Mouse (Mus musculus) A20 (cell line): Measurements from ENCODE around the gene Olfr1223.
"Not testable (repeated sequence)": the region's sequence is repeated elsewhere in the genome, so short reads cannot be mapped to it uniquely, and the experiment has no call there.

ENCODE experiments used
- DNase-seq: peaks from one replicate; pipeline ENCODE4 v3.0.0-alpha.2; 2011; ENCODE audit warnings: low read depth, low spot score

The Olfr1223 gene

DNA sequence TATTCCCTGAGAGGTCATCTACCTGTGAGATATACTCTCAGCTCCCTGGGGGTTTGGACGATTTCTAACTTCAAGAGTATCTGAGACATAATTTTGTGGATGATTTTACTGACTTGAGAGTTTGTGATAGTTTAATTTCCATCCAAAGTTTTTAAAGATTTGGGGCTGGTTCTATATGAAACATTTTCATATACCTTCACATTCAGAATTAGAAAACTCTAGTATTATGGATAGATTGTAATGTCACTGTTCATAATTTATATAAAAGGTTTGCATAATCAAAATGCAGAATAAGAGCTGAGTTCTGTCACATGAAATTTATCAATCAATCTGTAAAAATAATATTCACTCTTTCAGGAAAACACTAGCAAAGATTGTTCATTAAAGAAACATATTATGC is at the start of gene Olfr1223:
Gene Olfr1223, minus strand, starts transcription at position 101 of the 400 bp plus-strand sequence.
- DNase-seq, result no peak

DNA sequence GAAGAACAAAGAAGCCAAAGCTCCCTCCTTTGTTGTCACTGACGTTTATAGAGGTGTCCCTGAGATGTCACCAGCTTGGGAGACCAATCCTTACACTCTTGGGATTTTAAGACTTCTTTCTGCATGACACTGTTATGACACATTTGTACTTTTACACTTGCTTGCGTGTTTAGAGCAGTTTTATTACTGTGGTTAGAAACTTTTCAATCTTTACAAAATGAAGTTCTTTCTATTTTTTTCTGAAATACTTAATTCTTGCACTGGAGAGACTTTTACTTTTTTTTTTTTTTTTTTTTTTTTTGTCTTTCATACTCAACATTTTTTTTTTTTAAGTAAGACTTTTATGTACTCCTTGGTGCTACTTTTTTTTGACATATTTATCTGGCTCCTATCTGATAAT is 48.6 kb upstream of the Olfr1223 start, which contains the start of gene Olfr1226:
Gene Olfr1226, minus strand, starts transcription at position 101 of the 400 bp plus-strand sequence.
- no peak for DNase-seq

DNA sequence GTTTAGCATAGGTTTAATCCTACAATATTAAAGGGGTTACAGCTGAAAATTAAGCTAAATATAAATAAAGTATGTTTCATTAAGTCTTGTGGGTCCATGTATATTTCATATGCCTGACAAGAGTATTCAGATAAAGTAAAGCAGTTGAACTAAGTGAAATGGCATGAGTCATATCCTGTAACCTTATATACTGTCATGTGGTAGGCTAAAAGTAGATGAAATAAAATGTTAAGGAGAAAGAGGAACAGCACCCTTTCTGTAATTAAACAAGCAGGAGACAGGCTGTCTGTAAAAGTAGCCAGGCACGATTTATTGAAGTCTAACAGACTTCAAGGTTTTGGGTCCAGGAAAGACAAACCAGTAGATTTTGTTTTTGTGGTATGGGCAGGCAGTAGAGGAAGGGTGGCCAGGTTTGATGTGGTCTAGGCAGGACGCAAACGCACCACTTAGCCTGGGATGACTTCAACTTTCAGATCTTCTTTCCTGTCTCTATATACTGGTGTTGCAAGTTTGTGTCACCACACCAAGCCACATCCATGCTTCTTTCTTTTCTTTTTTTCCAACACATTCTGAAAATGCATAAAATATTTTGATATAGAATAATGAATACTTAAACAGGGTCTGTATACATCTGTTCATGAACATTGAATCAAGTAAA is 45.1 kb upstream of the Olfr1223 start:
- DNase-seq, result no peak

DNA sequence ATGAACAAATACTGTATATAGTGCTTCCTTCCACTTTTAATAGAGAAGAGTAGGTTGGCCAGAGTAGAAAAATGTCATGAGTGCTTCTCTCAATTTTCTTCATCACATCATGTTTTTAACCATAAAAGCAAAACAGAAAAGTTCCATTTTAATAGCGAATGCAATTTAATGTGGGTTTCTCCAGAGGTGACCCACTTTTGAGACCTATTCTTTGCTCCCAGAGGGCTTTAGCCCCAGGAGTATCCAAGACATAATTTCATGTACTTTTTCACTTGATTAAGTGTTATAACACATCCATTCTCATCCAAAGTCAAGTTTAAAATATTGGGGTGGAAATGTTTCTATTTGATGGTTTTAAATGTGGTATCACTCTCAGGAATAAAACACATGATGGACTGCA is 23.2 kb upstream of the Olfr1223 start, which contains the start of gene Olfr1225:
Gene Olfr1225, minus strand, starts transcription at position 101 of the 400 bp plus-strand sequence.
- DNase-seq, result no peak

DNA sequence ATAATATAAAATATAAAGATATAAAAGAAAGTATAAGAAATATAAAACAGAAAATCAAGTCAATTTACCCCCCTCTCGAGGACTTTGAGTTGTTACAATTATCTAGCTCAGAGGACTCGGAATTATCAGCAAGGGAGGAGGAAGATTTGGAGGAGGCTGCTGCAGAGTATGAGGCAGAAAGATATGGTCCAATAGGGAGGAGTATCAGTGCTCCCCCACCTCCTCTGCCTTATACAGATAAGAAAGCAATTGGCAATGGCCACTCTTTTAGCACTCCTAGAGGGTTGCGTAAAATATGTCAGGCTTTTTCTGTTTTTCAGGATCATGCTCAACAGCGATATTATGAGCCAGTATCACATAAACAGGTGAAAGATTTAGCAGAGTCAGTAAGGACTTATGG is 13.4 kb upstream of the Olfr1223 start:
- not testable (repeated sequence) for DNase-seq

DNA sequence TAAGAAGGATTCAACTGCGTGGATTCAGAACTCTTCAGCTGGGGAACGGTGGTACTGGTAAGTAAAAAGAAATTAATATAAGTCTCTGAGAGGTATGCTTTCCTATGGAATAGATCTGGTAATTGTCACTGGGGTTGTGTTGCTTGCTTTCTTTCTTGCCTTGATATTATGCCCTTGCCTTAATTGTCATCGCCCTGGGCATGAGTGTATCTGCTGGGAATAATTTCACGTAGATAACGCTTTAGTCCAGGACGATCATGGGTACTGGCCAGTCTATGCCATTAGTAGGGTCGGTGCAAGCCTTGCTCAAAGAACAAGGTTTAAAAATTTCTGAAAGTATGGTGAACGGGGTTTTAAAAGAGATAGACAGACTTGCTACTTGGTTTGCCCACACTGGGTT is 12.6 kb upstream of the Olfr1223 start, which contains the start of gene Olfr1224-ps1:
Gene Olfr1224-ps1, minus strand, starts transcription at position 101 of the 400 bp plus-strand sequence.
- not testable (repeated sequence) for DNase-seq

DNA sequence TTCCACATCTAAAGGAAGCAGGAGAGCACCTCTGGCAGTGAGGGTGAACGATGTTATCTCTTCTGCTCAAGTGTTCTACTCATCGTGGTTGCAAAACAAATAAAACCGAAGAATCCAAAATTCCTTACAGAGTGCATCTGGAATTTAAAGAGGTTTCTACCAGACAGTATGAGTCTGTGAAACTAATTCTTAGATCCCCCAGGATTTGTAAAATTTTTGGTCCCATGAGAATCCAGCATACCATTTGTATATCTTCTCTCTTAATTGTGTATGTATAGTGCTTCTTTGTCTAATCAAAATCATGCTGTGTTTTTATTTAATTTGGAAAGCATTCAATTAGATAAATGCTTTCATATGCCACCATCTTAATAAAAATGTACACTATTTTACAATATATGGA is 18.4 kb downstream of the Olfr1223 start, which contains the start of gene Olfr1222:
Gene Olfr1222, minus strand, starts transcription at position 101 of the 400 bp plus-strand sequence.
- DNase-seq, result no peak

DNA sequence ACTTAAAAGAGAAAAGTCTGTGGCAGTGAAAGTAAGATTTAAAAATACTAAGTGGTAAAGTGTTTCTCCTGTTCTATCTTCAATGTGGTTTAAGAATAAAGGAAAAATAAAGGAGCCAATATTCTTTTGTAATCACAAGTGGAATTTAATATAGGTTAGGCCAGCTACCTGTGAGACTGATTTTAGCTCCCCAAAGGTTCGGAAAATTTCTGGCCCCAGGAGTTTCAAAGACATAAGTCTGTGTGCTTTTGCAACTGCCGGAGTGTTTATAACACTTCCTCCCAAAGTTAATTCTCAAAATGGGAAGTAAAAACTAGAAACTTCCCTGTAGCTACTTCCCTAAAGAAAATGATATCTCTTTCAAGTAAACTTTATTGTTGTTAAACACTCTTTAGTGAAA is 34.2 kb downstream of the Olfr1223 start, which contains the start of gene Olfr1221:
Gene Olfr1221, minus strand, starts transcription at position 101 of the 400 bp plus-strand sequence.
- no peak for DNase-seq

DNA sequence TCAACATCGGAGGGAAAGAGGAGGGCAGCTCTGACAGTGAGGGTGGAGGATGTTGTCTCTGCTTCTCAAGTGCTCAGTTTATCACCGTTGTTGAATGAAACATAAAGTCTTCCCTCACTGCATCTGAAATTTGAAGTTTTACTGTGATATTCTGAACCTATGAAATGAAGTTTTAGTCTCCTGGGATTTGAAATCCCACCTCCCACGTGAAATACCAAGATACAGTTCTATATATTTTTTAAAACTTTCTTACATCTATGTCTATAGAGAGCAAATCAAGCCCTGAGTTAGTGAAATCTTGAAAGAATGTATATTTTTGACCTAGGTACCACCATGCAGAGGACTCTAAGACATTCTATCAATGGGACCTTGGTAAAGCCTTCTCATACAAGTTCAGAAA is 44.6 kb downstream of the Olfr1223 start, which contains the start of gene Olfr1220:
Gene Olfr1220, minus strand, starts transcription at position 101 of the 400 bp plus-strand sequence.
- no peak for DNase-seq

DNA sequence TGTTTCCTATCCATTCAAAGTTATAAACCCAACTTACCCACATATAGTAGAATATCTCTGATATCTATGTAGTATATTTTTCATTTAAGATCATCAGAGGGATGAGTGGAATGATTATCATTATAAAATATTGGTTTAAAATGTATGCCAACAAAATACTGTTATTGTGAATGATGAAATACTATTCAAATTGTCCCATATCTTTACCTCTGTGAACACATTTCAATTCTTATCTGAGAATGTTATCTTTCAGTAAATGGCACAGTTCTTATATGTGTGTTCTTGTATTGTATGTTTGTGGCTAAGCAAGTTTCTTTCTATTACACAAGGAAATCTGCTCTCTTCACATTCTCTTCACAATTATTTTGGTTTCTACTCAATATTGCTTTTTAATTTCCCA is 45.7 kb downstream of the Olfr1223 start:
- no peak for DNase-seq

DNA sequence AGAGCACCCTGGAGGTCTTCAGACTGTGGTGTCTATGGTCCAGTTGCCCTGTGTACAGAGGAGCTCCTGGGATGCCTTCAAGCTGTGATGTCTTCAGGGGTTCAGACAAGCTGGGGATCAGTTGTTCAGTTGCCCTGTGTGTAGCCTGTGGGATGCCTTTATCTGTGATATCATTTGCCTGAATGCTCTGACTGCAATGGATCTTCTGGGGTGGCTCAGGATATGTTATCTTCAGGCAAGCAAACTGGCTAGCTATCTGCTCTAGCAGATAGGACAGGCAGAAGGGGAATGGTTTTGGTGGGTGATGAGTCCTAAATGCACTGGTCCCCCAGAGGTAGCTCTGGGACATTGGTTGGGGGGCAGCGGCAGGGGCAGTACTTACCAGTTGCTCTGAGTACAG is 57.5 kb downstream of the Olfr1223 start:
- DNase-seq, result no peak
